Mouse (Mus musculus) midbrain, embryonic 11.5 days (tissue): ENCODE results near the gene Olfr1497. TPM values are rescaled to one million over a fixed set of nuclear protein-coding genes. Genes with fewer than 3 reads are reported as not detected.
"Not testable (repeated sequence)": the region's sequence is repeated elsewhere in the genome, so short reads cannot be mapped to it uniquely, and the experiment has no call there.

Experiments
- ATAC-seq: fragments of 200-750 bp; cut with Nextera tagmentation; 2 replicates; pipeline ENCODE4 v1.8.0; 2017; ENCODE audit warnings: moderate TSS enrichment, moderate library complexity; ENCODE audit not compliant: low FRiP score
- DNase-seq: peaks from one replicate; pipeline ENCODE4 v3.0.0; 2015; ENCODE audit warnings: low spot score; ENCODE audit errors: missing footprints
- H3K27ac ChIP-seq: fragments of 300-500 bp; sonication (generic); 2 replicates; pipeline ENCODE4 v1.5.1; 2014; ENCODE audit warnings: low read depth, low read length
- H3K27me3 ChIP-seq: fragments of 300-500 bp; sonication (generic); 2 replicates; pipeline ENCODE4 v1.6.1; 2014; ENCODE audit warnings: mild to moderate bottlenecking, low read length, moderate library complexity, mixed read lengths; ENCODE audit not compliant: control insufficient read depth, insufficient read depth
- H3K36me3 ChIP-seq: fragments of 300-500 bp; sonication (generic); 2 replicates; pipeline ENCODE4 v1.6.1; 2014; ENCODE audit warnings: mild to moderate bottlenecking, low read length, moderate library complexity, mixed read lengths; ENCODE audit not compliant: control insufficient read depth, insufficient read depth
- H3K4me1 ChIP-seq: fragments of 300-500 bp; sonication (generic); 2 replicates; pipeline ENCODE4 v1.6.1; 2014; ENCODE audit warnings: low read length; ENCODE audit not compliant: control insufficient read depth, insufficient read depth
- H3K4me2 ChIP-seq: fragments of 300-500 bp; sonication (generic); 2 replicates; pipeline ENCODE4 v1.6.1; 2014; ENCODE audit warnings: mild to moderate bottlenecking, moderate library complexity
- H3K4me3 ChIP-seq: fragments of 300-500 bp; sonication (generic); 2 replicates; pipeline ENCODE4 v1.5.1; 2014; ENCODE audit warnings: low read depth, low read length
- H3K9ac ChIP-seq: fragments of 300-500 bp; sonication (generic); 2 replicates; pipeline ENCODE4 v1.6.1; 2014; ENCODE audit warnings: low read length
- H3K9me3 ChIP-seq: fragments of 300-500 bp; sonication (generic); 2 replicates; pipeline ENCODE4 v1.6.1; 2016; ENCODE audit warnings: low read length; ENCODE audit not compliant: control insufficient read depth
- WGBS: fragments of 180-500 bp; shearing (Covaris S2); extraction: QIAGEN DNeasy Blood & Tissue Kit; methylation state at CpG from one replicate; pipeline ENCODE4 v1.1.7; 2014; 5-methylcytosine and 5-hydroxymethylcytosine counted together
- polyA plus RNA-seq: library from polyadenylated mRNA; unstranded; fragments of >200 nt; fragmentation: Nextera tagmentation; extraction: Ambion mirVana; gene quantifications from 2 replicates; pipeline ENCODE4 v1.2.1, GENCODE M21; 2014

Gene Olfr1497
- polyA plus RNA-seq, result not detected in 2 replicates

DNA sequence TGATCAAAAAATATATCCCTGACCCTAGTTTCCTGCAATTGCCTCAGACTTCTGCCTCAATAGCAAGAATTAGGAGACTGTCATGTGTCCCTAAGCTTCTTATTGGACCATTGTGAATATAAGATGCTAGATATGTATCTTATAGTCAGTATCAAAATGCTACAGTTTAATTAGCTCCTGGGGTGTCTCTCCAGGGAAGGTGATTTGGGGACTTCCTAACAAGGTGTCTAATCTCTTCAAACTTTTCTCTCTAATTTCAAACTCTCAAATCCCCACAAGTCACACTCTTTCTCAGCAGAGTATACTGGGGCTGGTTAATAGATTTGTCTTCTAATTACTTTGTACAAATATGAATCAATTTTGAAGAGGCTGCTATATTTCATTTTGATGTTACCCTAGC, at the start of gene Olfr1497:
Olfr1497 (minus strand) TSS at position 101 of the 400 bp plus-strand sequence.
- H3K36me3 ChIP-seq, result no peaks in the 10 kb centered on the region
- H3K4me1 ChIP-seq, result no peaks in the 10 kb centered on the region
- no peak within 1 kb of the TSS for H3K27ac ChIP-seq
- no peaks in the 10 kb centered on the region for H3K27me3 ChIP-seq
- ATAC-seq (no peak), DNase-seq (no peak)
- H3K9me3 ChIP-seq, result no peaks in the 10 kb centered on the region
- no peak within 1 kb of the TSS for H3K9ac ChIP-seq
- H3K4me2 ChIP-seq, result no peak within 1 kb of the TSS
- no peak within 1 kb of the TSS for H3K4me3 ChIP-seq

DNA sequence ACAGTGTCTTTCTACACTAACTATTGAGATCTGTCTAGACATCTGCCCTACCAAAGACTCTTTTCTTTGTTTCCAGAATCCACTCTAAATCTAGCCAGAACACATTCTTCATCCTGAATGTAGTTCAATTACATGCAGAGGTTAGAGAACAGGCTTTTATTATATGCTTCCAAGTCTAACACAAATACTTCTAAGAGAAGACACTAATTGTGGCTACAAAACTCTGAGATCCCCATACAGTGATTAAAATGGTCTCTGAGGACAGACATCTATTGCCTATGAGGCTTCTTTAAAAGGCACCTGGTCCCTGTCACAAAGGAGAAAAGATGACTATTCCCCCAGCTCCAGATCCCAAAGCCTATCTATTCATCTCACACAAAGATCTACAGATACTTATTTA, 32.4 kb upstream of the Olfr1497 start, which contains the start of gene Olfr1500:
Olfr1500 (minus strand) TSS at position 101 of the 400 bp plus-strand sequence.
- Histone ChIP-seq H3K4me2 (no peak within 1 kb of the TSS), H3K27ac (no peak within 1 kb of the TSS), H3K4me3 (no peak within 1 kb of the TSS), H3K9me3 (no peaks in the 10 kb centered on the region), H3K36me3 (no peaks in the 10 kb centered on the region), H3K9ac (no peak within 1 kb of the TSS), H3K27me3 (no peaks in the 10 kb centered on the region), H3K4me1 (no peaks in the 10 kb centered on the region)
- DNase-seq (no peak), ATAC-seq (no peak)

DNA sequence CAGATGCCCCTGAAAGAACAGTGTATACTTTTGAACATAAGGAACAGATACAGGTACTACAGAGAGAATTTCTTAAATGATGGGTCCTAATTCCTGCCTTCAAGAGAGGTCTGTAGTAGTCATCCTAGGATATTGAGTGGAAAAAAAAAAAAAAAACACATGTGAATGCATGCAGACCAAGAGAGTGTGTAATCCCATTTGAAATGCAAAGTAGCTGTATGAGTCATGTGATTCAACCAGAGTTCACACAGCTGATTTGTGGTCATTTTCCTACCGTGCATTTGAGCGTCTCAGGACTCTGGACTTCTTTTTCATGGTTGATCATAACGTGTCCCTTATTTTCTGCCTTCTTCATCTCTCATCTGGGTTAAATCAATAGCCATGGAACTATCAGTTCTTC, 30.4 kb upstream of the Olfr1497 start:
- Histone ChIP-seq H3K4me1 (no peaks in the 10 kb centered on the region), H3K27me3 (no peaks in the 10 kb centered on the region), H3K4me3 (no peak overlapping the region), H3K9ac (no peak overlapping the region), H3K36me3 (no peaks in the 10 kb centered on the region), H3K4me2 (no peak overlapping the region), H3K9me3 (no peaks in the 10 kb centered on the region), H3K27ac (no peak overlapping the region)
- WGBS, result 70% methylated on average over 3 of the region's 3 CpGs
- ATAC-seq, result peak; percentile 69
- DNase-seq, result no peak

DNA sequence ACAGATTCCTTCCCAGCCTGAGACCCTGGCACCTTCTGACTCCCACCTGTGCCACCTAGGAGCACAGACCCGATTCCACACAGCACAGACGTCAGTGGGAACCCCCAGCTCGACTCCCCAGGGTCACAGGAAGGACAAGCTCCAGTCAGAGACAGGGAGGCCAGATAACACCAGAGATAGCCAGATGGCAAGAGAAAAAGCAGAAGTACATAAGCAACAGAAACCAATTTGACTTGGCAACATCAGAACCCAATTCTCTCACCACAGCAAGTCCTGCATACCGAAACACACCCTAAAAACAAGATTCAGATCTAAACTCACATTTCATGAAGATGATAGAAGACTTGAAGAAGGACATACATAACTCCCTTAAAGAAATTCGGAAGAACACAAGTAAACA, 22.8 kb upstream of the Olfr1497 start:
- Histone ChIP-seq H3K4me3 (no peak overlapping the region), H3K4me1 (no peaks in the 10 kb centered on the region), H3K36me3 (no peaks in the 10 kb centered on the region), H3K9me3 (no peaks in the 10 kb centered on the region), H3K9ac (no peak overlapping the region), H3K4me2 (no peak overlapping the region), H3K27ac (no peak overlapping the region), H3K27me3 (no peaks in the 10 kb centered on the region)
- WGBS, result 77% methylated on average over 5 of the region's 5 CpGs
- ATAC-seq, result no peak
- no peak for DNase-seq

DNA sequence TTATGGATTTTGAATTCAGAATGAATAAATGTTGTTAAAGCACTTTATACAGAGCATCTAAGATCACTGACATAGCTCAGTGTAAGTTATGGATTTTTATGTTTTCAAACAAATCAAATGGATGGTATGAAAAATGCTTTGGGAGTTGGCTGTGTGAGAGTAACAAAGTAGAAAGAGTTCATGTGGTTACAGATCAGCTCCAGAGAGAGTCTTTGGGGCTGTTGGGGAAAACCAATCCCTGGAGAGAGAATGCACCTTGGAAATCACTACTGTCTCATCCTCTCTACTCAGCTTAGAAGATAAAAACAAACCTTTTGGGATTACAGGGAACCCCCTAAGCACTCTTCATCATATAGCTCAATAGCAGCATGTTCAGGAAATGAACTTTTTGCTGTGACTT, 21.3 kb upstream of the Olfr1497 start, which contains the start of gene Olfr1499:
Olfr1499 (minus strand) TSS at position 101 of the 400 bp plus-strand sequence.
- Histone ChIP-seq H3K4me2 (no peak within 1 kb of the TSS), H3K27ac (no peak within 1 kb of the TSS), H3K27me3 (no peaks in the 10 kb centered on the region), H3K36me3 (no peaks in the 10 kb centered on the region), H3K4me1 (no peaks in the 10 kb centered on the region), H3K4me3 (no peak within 1 kb of the TSS), H3K9ac (no peak within 1 kb of the TSS), H3K9me3 (no peaks in the 10 kb centered on the region)
- no peak for ATAC-seq
- DNase-seq, result no peak

DNA sequence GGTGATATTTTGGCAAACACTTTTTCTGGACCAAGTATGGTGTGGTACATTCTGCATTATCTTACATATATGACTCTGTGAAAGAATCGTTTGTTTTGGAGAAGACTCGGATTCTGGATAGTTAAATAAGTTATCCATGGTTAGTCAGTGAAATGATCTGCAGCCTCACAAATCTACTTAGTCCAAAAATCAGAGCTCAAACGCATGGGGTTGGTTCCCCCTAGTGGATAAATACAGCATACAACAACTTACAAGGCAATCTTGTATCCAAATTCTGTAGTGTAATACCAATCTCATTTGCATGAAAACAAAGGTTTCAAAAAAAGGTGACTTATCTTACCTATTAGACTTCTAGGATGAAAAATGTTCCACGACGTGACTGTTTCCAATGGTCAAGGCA, 20.8 kb upstream of the Olfr1497 start:
- Histone ChIP-seq H3K9ac (no peak overlapping the region), H3K4me2 (no peak overlapping the region), H3K9me3 (no peaks in the 10 kb centered on the region), H3K27me3 (no peaks in the 10 kb centered on the region), H3K4me1 (no peaks in the 10 kb centered on the region), H3K4me3 (no peak overlapping the region), H3K36me3 (no peaks in the 10 kb centered on the region), H3K27ac (no peak overlapping the region)
- ATAC-seq (no peak), DNase-seq (no peak)
- WGBS, result 36% methylated on average over 5 of the region's 5 CpGs

DNA sequence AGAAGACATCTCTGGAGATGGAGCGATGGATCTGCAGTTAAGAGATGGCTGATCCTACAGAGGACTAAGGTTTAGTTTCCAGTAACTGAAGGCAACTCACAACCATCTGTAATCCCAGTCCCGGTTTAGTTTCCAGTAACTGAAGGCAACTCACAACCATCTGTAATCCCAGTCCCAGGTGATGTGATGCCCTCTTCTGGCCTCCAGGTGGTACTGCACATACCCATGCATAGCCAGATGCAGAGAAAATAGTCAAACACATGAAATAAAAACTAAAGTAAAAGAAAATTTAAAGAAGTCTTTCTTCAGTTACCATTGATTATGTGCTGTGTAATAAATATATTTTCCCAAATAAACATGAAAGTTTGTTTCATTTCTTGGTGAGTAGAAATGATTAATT, 14.8 kb upstream of the Olfr1497 start:
- Histone ChIP-seq H3K27ac (no peak overlapping the region), H3K9me3 (no peaks in the 10 kb centered on the region; the same call in 1 of the 2 replicates), H3K4me2 (no peak overlapping the region), H3K36me3 (no peaks in the 10 kb centered on the region), H3K27me3 (no peaks in the 10 kb centered on the region), H3K4me1 (no peaks in the 10 kb centered on the region), H3K9ac (no peak overlapping the region), H3K4me3 (no peak overlapping the region)
- WGBS, result 58% methylated on average over 2 of the region's 2 CpGs
- DNase-seq (no peak), ATAC-seq (no peak)

DNA sequence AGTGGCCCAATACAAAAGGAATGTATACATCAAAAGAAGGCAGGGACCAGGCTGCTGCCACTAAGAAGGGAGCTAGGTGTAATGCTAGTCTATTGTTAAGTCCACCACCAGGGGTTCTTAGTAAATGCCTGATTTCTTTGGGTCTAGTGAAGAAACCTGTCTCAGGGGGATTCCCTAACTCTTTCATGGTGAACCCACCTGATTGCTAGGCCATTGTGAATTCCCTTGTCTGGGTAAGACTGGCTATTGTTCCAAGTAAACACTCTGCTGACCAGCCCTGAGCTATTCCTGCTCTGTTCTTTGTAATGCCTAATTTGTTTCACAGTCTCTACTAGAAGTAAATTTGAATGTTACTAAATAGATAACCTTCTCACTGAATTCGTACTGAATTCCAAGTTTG, 7.5 kb upstream of the Olfr1497 start:
- H3K4me3 ChIP-seq, H3K36me3 ChIP-seq, H3K9me3 ChIP-seq, ATAC-seq, H3K27me3 ChIP-seq, H3K9ac ChIP-seq, H3K4me2 ChIP-seq, DNase-seq, H3K27ac ChIP-seq, H3K4me1 ChIP-seq: not testable (repeated sequence)
- WGBS, result 81% methylated on average over 1 of the region's 1 CpGs

DNA sequence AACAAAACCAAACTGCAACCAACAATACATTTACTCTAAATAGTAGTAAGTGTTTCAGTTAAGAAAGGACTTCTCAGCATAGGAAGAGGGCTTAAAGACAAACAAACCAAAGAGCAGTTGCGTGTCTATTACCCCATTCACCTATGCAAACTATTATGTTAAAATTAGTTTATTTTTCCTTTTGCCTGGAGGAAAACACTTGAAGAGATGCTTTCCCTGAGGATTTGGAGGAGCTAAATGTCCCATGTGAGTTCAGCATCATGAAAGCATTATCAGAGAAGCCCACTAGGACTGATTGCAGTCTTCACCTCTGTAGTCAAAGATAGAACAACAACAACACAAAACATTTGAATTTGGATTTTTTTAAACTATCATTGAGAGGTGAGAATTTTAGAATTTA, 20.4 kb downstream of the Olfr1497 start, which contains the start of gene Olfr1496:
Olfr1496 (plus strand) TSS at position 301 of the 400 bp plus-strand sequence.
- Histone ChIP-seq H3K36me3 (no peaks in the 10 kb centered on the region), H3K27ac (no peak within 1 kb of the TSS), H3K9me3 (no peaks in the 10 kb centered on the region), H3K27me3 (no peaks in the 10 kb centered on the region), H3K9ac (no peak within 1 kb of the TSS), H3K4me3 (no peak within 1 kb of the TSS), H3K4me1 (no peaks in the 10 kb centered on the region), H3K4me2 (no peak within 1 kb of the TSS)
- ATAC-seq (no peak), DNase-seq (no peak)
- 84% methylated on average over 1 of the region's 1 CpGs for WGBS
